10 mouse cellular contexts compared by ENCODE assay signal in genomic region chr9:43730284-43731027, GRCm38 (mm10). TPM values are rescaled to one million over a fixed set of nuclear protein-coding genes. Genes with fewer than 3 reads are reported as not detected.
DNase-seq lines count a peak whose midpoint lies in the region; ATAC-seq and TF ChIP-seq lines count a peak whose summit lies in the region.
"Had no signal": no experiment of that assay in that cellular context is flagged by ENCODE, and none has a peak within 500 bp of the region (broad histone marks: within the 10 kb centered on the region; RNA-seq: fewer than 3 reads in every experiment).

No protein-coding gene starts in this region.

- DNase-seq in testis, postnatal 14 days (ENCODE audit: low spot score), result no peak
- peak; percentile 70 to 73 for DNase-seq in cerebellum, adult 18-20 months
- peak; percentile 30 to 36 for DNase-seq in gastrocnemius, adult 8-10 months (ENCODE audit: low spot score in 2 of 2)
- DNase-seq in lung, embryonic 14.5 days, result peak; percentile 81
- peak; percentile 54 for DNase-seq in right cerebral cortex, postnatal 4 days
- no peak for DNase-seq in T-cell, adult 2 months (ENCODE audit: low spot score)

- ATAC-seq in intestine, embryonic 16.5 days, result no peak
- ATAC-seq in lung, embryonic 14.5 days (ENCODE audit: insufficient read depth), result peak; percentile 38; the same call in 1 of the 2 replicates

- no peak overlapping the region for H3K4me3 ChIP-seq in testis, adult 2 months (ENCODE audit: control insufficient read depth, low read depth, low read length)
- H3K4me3 ChIP-seq in intestine, embryonic 16.5 days (ENCODE audit: low read length), result no peak overlapping the region
- no peak overlapping the region for H3K4me3 ChIP-seq in lung, embryonic 14.5 days (ENCODE audit: low read depth, low read length)
- H3K4me3 ChIP-seq: embryonic facial prominence, embryonic 13.5 days; limb, embryonic 15.5 days had no signal

- H3K36me3 ChIP-seq in testis, adult 2 months (ENCODE audit: control insufficient read depth, insufficient read depth, low read length), result no peaks in the 10 kb centered on the region
- H3K36me3 ChIP-seq in intestine, embryonic 16.5 days (ENCODE audit: control insufficient read depth, insufficient read depth, low read length), result no peaks in the 10 kb centered on the region
- H3K36me3 ChIP-seq in lung, embryonic 14.5 days (ENCODE audit: insufficient read depth), result no peaks in the 10 kb centered on the region
- H3K36me3 ChIP-seq: embryonic facial prominence, embryonic 13.5 days; limb, embryonic 15.5 days had no signal

- H3K4me2 ChIP-seq in intestine, embryonic 16.5 days (ENCODE audit: low read depth, low read length), result peak overlapping the region; percentile 23; the same call in 1 of the 2 replicates
- H3K4me2 ChIP-seq in lung, embryonic 14.5 days, result no peak overlapping the region
- H3K4me2 ChIP-seq: embryonic facial prominence, embryonic 13.5 days; limb, embryonic 15.5 days had no signal

- TF ChIP-seq CTCF in testis, adult 2 months (IDR thresholded peaks at IDR 0.05; ENCODE audit: control insufficient read depth, insufficient read depth, insufficient replicate concordance, low read depth, low read length), result peak; percentile 25; the same call in 1 of the 2 replicates
- peak; percentile 73 for TF ChIP-seq CTCF in lung, embryonic 14.5 days (IDR thresholded peaks at IDR 0.05; ENCODE audit: low read depth)

- no peaks in the 10 kb centered on the region; the same call in 1 of the 2 replicates for H3K4me1 ChIP-seq in testis, adult 2 months (ENCODE audit: control insufficient read depth, insufficient read depth, low read length)
- H3K4me1 ChIP-seq in intestine, embryonic 16.5 days (ENCODE audit: control insufficient read depth, insufficient read depth, low read length), result peaks cover 24% of the 10 kb centered on the region
- 0 out of 2 replicates have a peak, but pooled peaks cover 6% of the 10 kb centered on the region for H3K4me1 ChIP-seq in lung, embryonic 14.5 days (ENCODE audit: insufficient read depth)

- TF ChIP-seq POLR2A in testis, adult 2 months (IDR thresholded peaks at IDR 0.05; ENCODE audit: control insufficient read depth, low read depth, low read length), result no peak

- H3K9me3 ChIP-seq in intestine, embryonic 16.5 days (ENCODE audit: control insufficient read depth, low read length), result no peaks in the 10 kb centered on the region
- H3K9me3 ChIP-seq in lung, embryonic 14.5 days (ENCODE audit: low read depth, low read length), result no peaks in the 10 kb centered on the region
- H3K9me3 ChIP-seq: embryonic facial prominence, embryonic 13.5 days; limb, embryonic 15.5 days had no signal

- 0 out of 2 replicates have a peak overlapping the region, but pooled peaks have one; percentile 29 for H3K9ac ChIP-seq in intestine, embryonic 16.5 days (ENCODE audit: low read depth, low read length)
- no peak overlapping the region for H3K9ac ChIP-seq in lung, embryonic 14.5 days
- H3K9ac ChIP-seq: embryonic facial prominence, embryonic 13.5 days; limb, embryonic 15.5 days had no signal

- no peak overlapping the region for H3K27ac ChIP-seq in testis, adult 2 months (ENCODE audit: control insufficient read depth, insufficient read depth, low read depth, low read length)
- H3K27ac ChIP-seq in intestine, embryonic 16.5 days (ENCODE audit: low read length), result peak overlapping the region; percentile 73
- no peak overlapping the region for H3K27ac ChIP-seq in lung, embryonic 14.5 days (ENCODE audit: low read depth)
- H3K27ac ChIP-seq: embryonic facial prominence, embryonic 13.5 days; limb, embryonic 15.5 days had no signal

- no peaks in the 10 kb centered on the region for H3K27me3 ChIP-seq in testis, adult 2 months (ENCODE audit: control insufficient read depth, insufficient read depth, low read length)
- H3K27me3 ChIP-seq in intestine, embryonic 16.5 days (replicated peaks; ENCODE audit: control insufficient read depth, insufficient read depth, low read length), result no peaks in the 10 kb centered on the region
- no peaks in the 10 kb centered on the region for H3K27me3 ChIP-seq in lung, embryonic 14.5 days (ENCODE audit: insufficient read depth, low read length)

- WGBS in intestine, embryonic 16.5 days, result 24% methylated on average over 22 of the region's 22 CpGs
- 17% methylated on average over 22 of the region's 22 CpGs for WGBS in lung, embryonic 14.5 days

RNA-seq across cellular contexts. Expression of gene Nectin1, which starts 13.3 kb away (rescaled TPM):
- polyA plus RNA-seq in testis, adult 2 months (2012; rRNA removed), result 2.2 and 2.8 TPM in 2 replicates
- total RNA-seq in gastrocnemius, adult 8-10 months (2022), result 1 to 10 TPM; 1.0 to 2.1 (median 1.5) TPM
- polyA plus RNA-seq in intestine, embryonic 16.5 days (2015; fragmentation: Nextera tagmentation; extraction: Ambion mirVana), result 3.2 and 3.3 TPM in 2 replicates
- 5.7 and 6.7 TPM in 2 replicates for polyA plus RNA-seq in lung, embryonic 14.5 days (2014; fragmentation: Nextera tagmentation; extraction: Ambion mirVana)

Comparison
In these comparisons a context has a peak if more than half of its experiments do, and no peak if none do; other contexts are left out.
1. DNase-seq: peak in cerebellum, adult 18-20 months (2 of 2), gastrocnemius, adult 8-10 months (2 of 2), lung, embryonic 14.5 days (single experiment) and right cerebral cortex, postnatal 4 days (single experiment); none in testis, postnatal 14 days (single experiment) and T-cell, adult 2 months (single experiment).